Mouse (Mus musculus) megakaryocyte-erythroid progenitor cell, adult 5-6 weeks (primary cell): ENCODE data around the gene Mcm3. TPM values are rescaled to one million over a fixed set of nuclear protein-coding genes. Genes with fewer than 3 reads are reported as not detected.

Source experiments
- total RNA-seq, 2 experiments: library from RNA; stranded (forward) in 1 of 2; stranded (reverse) in 1 of 2; fragments of 200-1000, 215-1000 nt in 1 of 2; fragments of >200 nt in 1 of 2; fragmentation: Nextera tagmentation in 1 of 2; gene quantifications; 2 replicates each; pipeline ENCODE4 v1.2.3; 2014 to 2017

The Mcm3 gene
- total RNA-seq, 2 experiments from 2014 or later = 302 to 485 TPM

Other genes with a start within 250 kb of the Mcm3 start
- not detected in 2 replicates for gene Pkhd1, start 202.2 kb downstream of the Mcm3 start, total RNA-seq (2014; fragmentation: Nextera tagmentation)
- gene Pkhd1, start 202.2 kb downstream of the Mcm3 start, total RNA-seq (2017) = not detected in 2 replicates
- gene Il17a, start 89.4 kb downstream of the Mcm3 start, total RNA-seq (2014; fragmentation: Nextera tagmentation) = not detected in 2 replicates
- not detected in 2 replicates for gene Il17a, start 89.4 kb downstream of the Mcm3 start, total RNA-seq (2017)
- gene Il17f, start 29.7 kb downstream of the Mcm3 start, total RNA-seq (2014; fragmentation: Nextera tagmentation) = not detected in 2 replicates
- not detected in 2 replicates for gene Il17f, start 29.7 kb downstream of the Mcm3 start, total RNA-seq (2017)
- gene Paqr8, start 70.3 kb upstream of the Mcm3 start, total RNA-seq (2014; fragmentation: Nextera tagmentation) = 0.37 and 2.0 TPM in 2 replicates
- gene Paqr8, start 70.3 kb upstream of the Mcm3 start, total RNA-seq (2017) = 1.6 and 2.9 TPM in 2 replicates
- gene Efhc1, start 131.3 kb upstream of the Mcm3 start, total RNA-seq (2014; fragmentation: Nextera tagmentation) = not detected in 2 replicates
- not detected in 2 replicates for gene Efhc1, start 131.3 kb upstream of the Mcm3 start, total RNA-seq (2017)